ENCODE assay signal across 10 mouse cellular contexts in the genomic region with DNA sequence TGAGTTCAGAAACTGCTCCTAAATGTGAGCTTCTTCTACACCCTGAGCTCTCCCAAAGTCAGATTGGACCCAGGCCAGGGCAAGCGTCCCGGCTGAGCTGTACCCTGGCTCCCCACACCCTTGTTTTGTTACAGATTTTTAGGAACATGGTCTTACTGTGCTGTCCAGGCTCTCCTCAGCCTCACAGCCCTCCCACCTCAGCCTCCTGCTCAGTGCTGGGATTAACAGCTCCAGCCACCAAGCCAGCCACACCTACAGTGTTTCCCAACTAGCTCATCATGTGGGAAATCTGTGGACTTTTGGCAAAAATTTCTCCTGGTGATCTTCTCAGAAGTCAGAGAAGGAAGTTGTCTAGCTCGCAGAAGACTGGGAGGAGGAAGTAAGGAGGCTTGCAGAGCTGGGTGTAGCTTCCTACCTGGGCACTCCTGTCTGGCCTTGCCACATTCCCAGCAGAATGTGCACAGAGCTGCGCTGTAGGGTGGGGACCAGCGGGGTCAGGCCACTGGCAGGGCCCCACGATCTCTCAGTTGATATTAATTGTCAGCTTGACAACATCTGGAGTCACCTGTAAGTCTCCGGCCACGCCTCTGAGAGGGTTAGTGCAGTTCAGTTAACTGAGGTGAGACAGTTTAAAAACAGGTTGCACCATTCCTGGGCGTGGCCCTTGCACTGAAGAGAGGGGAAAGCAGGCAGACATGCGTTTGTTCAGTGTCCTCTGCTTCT. TPM values are rescaled to one million over a fixed set of nuclear protein-coding genes. Genes with fewer than 3 reads are reported as not detected.
A peak's percentile ranks its signal among the peaks of the same experiment; 100 is the strongest.
DNase-seq lines count a peak whose midpoint lies in the region; ATAC-seq and TF ChIP-seq lines count a peak whose summit lies in the region.
"Had no signal": no experiment of that assay in that cellular context is flagged by ENCODE, and none has a peak within 500 bp of the region (broad histone marks: within the 10 kb centered on the region; RNA-seq: fewer than 3 reads in every experiment).

No protein-coding gene starts in this region.

- H3K4me1 ChIP-seq in intestine, embryonic 14.5 days (replicated peaks; ENCODE audit: control insufficient read depth, insufficient read depth, low read length), result peaks cover 17% of the 10 kb centered on the region
- H3K4me1 ChIP-seq in stomach, embryonic 15.5 days, result peaks cover 14% of the 10 kb centered on the region
- no peaks in the 10 kb centered on the region for H3K4me1 ChIP-seq in midbrain, embryonic 16.5 days (ENCODE audit: control insufficient read depth, insufficient read depth, low read length)

- no peaks in the 10 kb centered on the region for H3K27me3 ChIP-seq in intestine, embryonic 14.5 days (replicated peaks; ENCODE audit: control insufficient read depth, insufficient read depth, low read length)
- no peaks in the 10 kb centered on the region for H3K27me3 ChIP-seq in stomach, embryonic 15.5 days (replicated peaks)
- H3K27me3 ChIP-seq in midbrain, embryonic 16.5 days (ENCODE audit: control insufficient read depth, insufficient read depth, low read depth, low read length), result no peaks in the 10 kb centered on the region

- ATAC-seq in intestine, embryonic 14.5 days (replicated peaks; ENCODE audit: low FRiP score, low TSS enrichment, low read depth), result no peak
- 0 out of 2 replicates have a peak, but pooled peaks have one; percentile 12 for ATAC-seq in stomach, embryonic 15.5 days (ENCODE audit: insufficient read depth, low FRiP score, low read depth)
- ATAC-seq in midbrain, embryonic 16.5 days, result no peak

- 86% methylated on average over 10 of the region's 10 CpGs for WGBS in intestine, embryonic 14.5 days
- 67% methylated on average over 10 of the region's 10 CpGs for WGBS in stomach, embryonic 15.5 days
- 91% methylated on average over 10 of the region's 10 CpGs for WGBS in midbrain, embryonic 16.5 days

- H3K27ac ChIP-seq in layer of hippocampus, adult 2 months, result peak overlapping the region; percentile 84
- H3K27ac ChIP-seq in intestine, embryonic 14.5 days (ENCODE audit: low read depth), result 0 out of 2 replicates have a peak overlapping the region, but pooled peaks have one; percentile 16
- peak overlapping the region; percentile 82 for H3K27ac ChIP-seq in stomach, embryonic 15.5 days
- H3K27ac ChIP-seq in midbrain, embryonic 16.5 days (ENCODE audit: low read length), result no peak overlapping the region

- H3K9me3 ChIP-seq in intestine, embryonic 14.5 days (ENCODE audit: control insufficient read depth, low read length), result no peaks in the 10 kb centered on the region
- H3K9me3 ChIP-seq in stomach, embryonic 15.5 days, result no peaks in the 10 kb centered on the region
- no peaks in the 10 kb centered on the region for H3K9me3 ChIP-seq in midbrain, embryonic 16.5 days (replicated peaks; ENCODE audit: control insufficient read depth, low read length, poor library complexity, severe bottlenecking)

- H3K36me3 ChIP-seq in intestine, embryonic 14.5 days (ENCODE audit: control insufficient read depth, insufficient read depth, low read length), result peaks cover 38% of the 10 kb centered on the region
- peaks cover 7% of the 10 kb centered on the region for H3K36me3 ChIP-seq in stomach, embryonic 15.5 days
- H3K36me3 ChIP-seq in midbrain, embryonic 16.5 days (ENCODE audit: control insufficient read depth, insufficient read depth, low read length), result peaks cover 43% of the 10 kb centered on the region

- TF ChIP-seq CTCF in layer of hippocampus, adult 2 months (conservative IDR thresholded peaks at IDR 0.05), result no peak

- no peak overlapping the region for H3K4me2 ChIP-seq in intestine, embryonic 14.5 days (ENCODE audit: low read length)
- no peak overlapping the region for H3K4me2 ChIP-seq in stomach, embryonic 15.5 days
- H3K4me2 ChIP-seq in midbrain, embryonic 16.5 days (ENCODE audit: low read length), result no peak overlapping the region

- no peak for DNase-seq in layer of hippocampus, adult 2 months (ENCODE audit: low spot score in 2 of 2)
- DNase-seq in layer of hippocampus, adult 11-12 months (ENCODE audit: low spot score), result no peak
- peak; percentile 75 for DNase-seq in gastrocnemius, postnatal 10 days
- peak; percentile 68 for DNase-seq in intestine, embryonic 14.5 days (ENCODE audit: low spot score)
- no peak for DNase-seq in thymus, postnatal 0 days (ENCODE audit: low spot score)
- no peak for DNase-seq in spleen, adult 18-20 months

- no peak overlapping the region for H3K4me3 ChIP-seq in layer of hippocampus, adult 2 months
- H3K4me3 ChIP-seq in intestine, embryonic 14.5 days (ENCODE audit: low read depth, low read length), result no peak overlapping the region
- no peak overlapping the region for H3K4me3 ChIP-seq in stomach, embryonic 15.5 days (replicated peaks)
- no peak overlapping the region for H3K4me3 ChIP-seq in midbrain, embryonic 16.5 days (ENCODE audit: low read depth, low read length)

- no peak overlapping the region for H3K9ac ChIP-seq in intestine, embryonic 14.5 days (ENCODE audit: low read length)
- no peak overlapping the region for H3K9ac ChIP-seq in stomach, embryonic 15.5 days
- no peak overlapping the region for H3K9ac ChIP-seq in midbrain, embryonic 16.5 days (ENCODE audit: low read depth, low read length)

RNA-seq across cellular contexts. Expression of a gene that starts 16.9 kb away (rescaled TPM):
- 1 to 10 TPM; 8.7 to 9.6 TPM for total RNA-seq in layer of hippocampus, adult 2 months (2021)
- total RNA-seq in gastrocnemius, postnatal 10 days (2021), result 10 to 100 TPM in 1 of 2 experiments, 1 to 10 TPM in 1; 9.2 to 11.6 TPM
- 11.5 and 12.7 TPM in 2 replicates for polyA plus RNA-seq in intestine, embryonic 14.5 days (2014; fragmentation: Nextera tagmentation; extraction: Ambion mirVana)
- polyA plus RNA-seq in stomach, embryonic 15.5 days (2015; fragmentation: Nextera tagmentation; extraction: Ambion mirVana), result 17.0 and 17.9 TPM in 2 replicates
- 13.2 and 14.2 TPM in 2 replicates for polyA plus RNA-seq in midbrain, embryonic 16.5 days (2015; fragmentation: Nextera tagmentation; extraction: Ambion mirVana)
- 10.5 and 11.5 TPM in 2 replicates for polyA plus RNA-seq in thymus, postnatal 0 days (2015; fragmentation: Nextera tagmentation; extraction: Ambion mirVana)

RNA-seq across cellular contexts. Expression of a gene that starts 25.3 kb away (rescaled TPM):
- total RNA-seq in layer of hippocampus, adult 2 months (2021), result under 1 TPM; 0.71 to 0.92 TPM
- under 1 TPM; 0.23 to 0.25 TPM for total RNA-seq in gastrocnemius, postnatal 10 days (2021)
- not detected in 2 replicates for polyA plus RNA-seq in intestine, embryonic 14.5 days (2014; fragmentation: Nextera tagmentation; extraction: Ambion mirVana)
- 0.13 and 0.26 TPM in 2 replicates for polyA plus RNA-seq in stomach, embryonic 15.5 days (2015; fragmentation: Nextera tagmentation; extraction: Ambion mirVana)
- polyA plus RNA-seq in midbrain, embryonic 16.5 days (2015; fragmentation: Nextera tagmentation; extraction: Ambion mirVana), result 0.21 and 0.49 TPM in 2 replicates
- polyA plus RNA-seq in thymus, postnatal 0 days (2015; fragmentation: Nextera tagmentation; extraction: Ambion mirVana), result 0.10 and 0.13 TPM in 2 replicates
- total RNA-seq: hematopoietic stem cell, adult 5-6 weeks had no signal
- polyA plus RNA-seq: embryonic facial prominence, embryonic 11.5 days had no signal

RNA-seq across cellular contexts. Expression of a gene that starts 29.5 kb away (rescaled TPM):
- 10 to 100 TPM; 24.9 to 25.8 TPM for total RNA-seq in layer of hippocampus, adult 2 months (2021)
- 10 to 100 TPM; 10.7 to 11.7 TPM for total RNA-seq in gastrocnemius, postnatal 10 days (2021)
- polyA plus RNA-seq in intestine, embryonic 14.5 days (2014; fragmentation: Nextera tagmentation; extraction: Ambion mirVana), result 39.7 and 45.5 TPM in 2 replicates
- 38.5 and 41.5 TPM in 2 replicates for polyA plus RNA-seq in stomach, embryonic 15.5 days (2015; fragmentation: Nextera tagmentation; extraction: Ambion mirVana)
- 42.0 and 43.5 TPM in 2 replicates for polyA plus RNA-seq in midbrain, embryonic 16.5 days (2015; fragmentation: Nextera tagmentation; extraction: Ambion mirVana)
- polyA plus RNA-seq in thymus, postnatal 0 days (2015; fragmentation: Nextera tagmentation; extraction: Ambion mirVana), result 37.3 and 40.5 TPM in 2 replicates

RNA-seq across cellular contexts. Expression of a gene that starts 34.2 kb away (rescaled TPM):
- total RNA-seq in layer of hippocampus, adult 2 months (2021), result 10 to 100 TPM; 40.0 to 41.1 TPM
- 10 to 100 TPM; 10.7 to 12.2 TPM for total RNA-seq in gastrocnemius, postnatal 10 days (2021)
- polyA plus RNA-seq in intestine, embryonic 14.5 days (2014; fragmentation: Nextera tagmentation; extraction: Ambion mirVana), result 43.6 and 48.0 TPM in 2 replicates
- 50.7 and 54.5 TPM in 2 replicates for polyA plus RNA-seq in stomach, embryonic 15.5 days (2015; fragmentation: Nextera tagmentation; extraction: Ambion mirVana)
- 93.8 and 96.5 TPM in 2 replicates for polyA plus RNA-seq in midbrain, embryonic 16.5 days (2015; fragmentation: Nextera tagmentation; extraction: Ambion mirVana)
- polyA plus RNA-seq in thymus, postnatal 0 days (2015; fragmentation: Nextera tagmentation; extraction: Ambion mirVana), result 79.8 and 80.8 TPM in 2 replicates

RNA-seq across cellular contexts. Expression of a gene that starts 42.3 kb away (rescaled TPM):
- total RNA-seq in layer of hippocampus, adult 2 months (2021), result 1 to 10 TPM; 4.4 to 4.7 TPM
- total RNA-seq in gastrocnemius, postnatal 10 days (2021), result 1 to 10 TPM; 2.8 to 4.0 TPM
- 29.1 and 38.1 TPM in 2 replicates for polyA plus RNA-seq in intestine, embryonic 14.5 days (2014; fragmentation: Nextera tagmentation; extraction: Ambion mirVana)
- polyA plus RNA-seq in stomach, embryonic 15.5 days (2015; fragmentation: Nextera tagmentation; extraction: Ambion mirVana), result 26.9 and 27.6 TPM in 2 replicates
- polyA plus RNA-seq in midbrain, embryonic 16.5 days (2015; fragmentation: Nextera tagmentation; extraction: Ambion mirVana), result 15.2 and 17.6 TPM in 2 replicates
- 34.6 and 39.0 TPM in 2 replicates for polyA plus RNA-seq in thymus, postnatal 0 days (2015; fragmentation: Nextera tagmentation; extraction: Ambion mirVana)

Comparison
In these comparisons a context has a peak if more than half of its experiments do, and no peak if none do; other contexts are left out.
1. DNase-seq: peak in gastrocnemius, postnatal 10 days (single experiment) and intestine, embryonic 14.5 days (single experiment); none in layer of hippocampus, adult 2 months (0 of 2), layer of hippocampus, adult 11-12 months (single experiment), thymus, postnatal 0 days (single experiment) and spleen, adult 18-20 months (0 of 2).